16 mouse cellular contexts compared by ENCODE assay signal in the genomic region with DNA sequence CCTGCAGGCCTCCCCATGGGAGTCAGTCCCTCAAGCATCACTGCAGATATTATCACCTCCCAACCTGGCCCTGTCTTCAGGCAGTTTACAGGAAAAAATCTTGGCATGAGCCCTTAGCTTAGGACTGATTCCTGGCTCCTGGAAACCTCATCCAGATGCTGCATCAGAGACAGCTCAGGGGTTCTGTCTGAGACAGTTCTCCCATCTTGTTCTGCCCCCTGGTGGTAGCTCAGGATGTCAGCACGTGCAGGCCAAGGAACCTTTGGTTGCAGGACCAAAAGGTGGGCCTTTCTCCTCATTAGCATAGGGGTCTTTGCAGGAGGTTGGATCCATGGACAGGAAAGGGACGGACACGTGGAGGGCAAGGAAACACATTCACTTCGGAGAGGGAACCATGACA. TPM values are rescaled to one million over a fixed set of nuclear protein-coding genes. Genes with fewer than 3 reads are reported as not detected.
A peak's percentile ranks its signal among the peaks of the same experiment; 100 is the strongest.
DNase-seq lines count a peak whose midpoint lies in the region; ATAC-seq and TF ChIP-seq lines count a peak whose summit lies in the region.
"Not testable (repeated sequence)": the region's sequence is repeated elsewhere in the genome, so short reads cannot be mapped to it uniquely, and the experiment has no call there.
"Had no signal": no experiment of that assay in that cellular context is flagged by ENCODE, and none has a peak within 500 bp of the region (broad histone marks: within the 10 kb centered on the region; RNA-seq: fewer than 3 reads in every experiment).

No protein-coding gene starts in this region.

- H3K4me3 ChIP-seq in forebrain, embryonic 16.5 days (replicated peaks; ENCODE audit: low read length); hindbrain, embryonic 14.5 days (replicated peaks; ENCODE audit: low read length); lung, embryonic 14.5 days (ENCODE audit: low read depth, low read length); neural tube, embryonic 12.5 days: not testable (repeated sequence)

- H3K4me1 ChIP-seq in forebrain, embryonic 16.5 days (replicated peaks; ENCODE audit: control insufficient read depth, insufficient read depth, low read length); hindbrain, embryonic 14.5 days (replicated peaks; ENCODE audit: control insufficient read depth, insufficient read depth, low read length); lung, embryonic 14.5 days (ENCODE audit: insufficient read depth); neural tube, embryonic 12.5 days: not testable (repeated sequence)

- WGBS in forebrain, embryonic 16.5 days: 22% methylated on average over 4 of the region's 4 CpGs
- WGBS in hindbrain, embryonic 14.5 days: 14% methylated on average over 4 of the region's 4 CpGs
- WGBS in lung, embryonic 14.5 days: 27% methylated on average over 4 of the region's 4 CpGs
- 23% methylated on average over 4 of the region's 4 CpGs for WGBS in neural tube, embryonic 12.5 days

- not testable (repeated sequence) for H3K9ac ChIP-seq in forebrain, embryonic 16.5 days (replicated peaks; ENCODE audit: low read depth, low read length); hindbrain, embryonic 14.5 days; lung, embryonic 14.5 days; neural tube, embryonic 12.5 days

- peak; percentile 39 for DNase-seq in adrenal gland, postnatal 10 days
- DNase-seq in cerebellum, postnatal 36 days: peak; percentile 17 to 23
- DNase-seq in hindbrain, embryonic 14.5 days (ENCODE audit: low spot score): peak; percentile 50
- peak; percentile 18 for DNase-seq in layer of hippocampus, adult 11-12 months (ENCODE audit: low spot score)
- DNase-seq in lung, embryonic 14.5 days: peak; percentile 63
- peak; percentile 35 for DNase-seq in thymus, postnatal 4 days

- peak; percentile 60 for TF ChIP-seq CTCF in lung, embryonic 14.5 days (IDR thresholded peaks at IDR 0.05; ENCODE audit: low read depth)

- peak; percentile 61 for ATAC-seq in forebrain, embryonic 16.5 days
- peak; percentile 62; the same call in 1 of the 2 replicates for ATAC-seq in hindbrain, embryonic 14.5 days (ENCODE audit: low FRiP score)
- ATAC-seq in lung, embryonic 14.5 days (ENCODE audit: insufficient read depth): not testable (repeated sequence)
- peak; percentile 71; the same call in 1 of the 2 replicates for ATAC-seq in neural tube, embryonic 12.5 days (ENCODE audit: low FRiP score, low read depth)

- H3K36me3 ChIP-seq in forebrain, embryonic 16.5 days (ENCODE audit: control insufficient read depth, insufficient read depth); hindbrain, embryonic 14.5 days (replicated peaks; ENCODE audit: control insufficient read depth, insufficient read depth); lung, embryonic 14.5 days (ENCODE audit: insufficient read depth); neural tube, embryonic 12.5 days: not testable (repeated sequence)

- not testable (repeated sequence) for H3K27me3 ChIP-seq in forebrain, embryonic 16.5 days (replicated peaks; ENCODE audit: control insufficient read depth, insufficient read depth, low read length); hindbrain, embryonic 14.5 days (ENCODE audit: control insufficient read depth, insufficient read depth, low read length); lung, embryonic 14.5 days (ENCODE audit: insufficient read depth, low read length); neural tube, embryonic 12.5 days (replicated peaks)

- H3K27ac ChIP-seq in forebrain, embryonic 16.5 days (ENCODE audit: low read length); hindbrain, embryonic 14.5 days; lung, embryonic 14.5 days (ENCODE audit: low read depth); neural tube, embryonic 12.5 days: not testable (repeated sequence)

- H3K4me2 ChIP-seq in forebrain, embryonic 16.5 days (ENCODE audit: low read length); hindbrain, embryonic 14.5 days (replicated peaks); lung, embryonic 14.5 days; neural tube, embryonic 12.5 days (replicated peaks): not testable (repeated sequence)

- not testable (repeated sequence) for H3K9me3 ChIP-seq in forebrain, embryonic 16.5 days (ENCODE audit: control insufficient read depth, low read length); hindbrain, embryonic 14.5 days (ENCODE audit: control insufficient read depth, low read length); lung, embryonic 14.5 days (ENCODE audit: low read depth, low read length); neural tube, embryonic 12.5 days

RNA-seq across cellular contexts. Expression of a gene that starts 1.5 kb away (rescaled TPM):
- not detected for total RNA-seq in adrenal gland, postnatal 10 days (2021)
- polyA plus RNA-seq in forebrain, embryonic 16.5 days (2015; fragmentation: Nextera tagmentation; extraction: Ambion mirVana): not detected in 2 replicates
- not detected in 2 replicates for polyA plus RNA-seq in hindbrain, embryonic 14.5 days (2014; fragmentation: Nextera tagmentation; extraction: Ambion mirVana)
- not detected in 2 replicates for polyA plus RNA-seq in lung, embryonic 14.5 days (2014; fragmentation: Nextera tagmentation; extraction: Ambion mirVana)
- polyA plus RNA-seq in neural tube, embryonic 12.5 days (2016; fragmentation: Nextera tagmentation; extraction: Ambion mirVana): not detected in 2 replicates
- total RNA-seq: adrenal gland, adult 2 months; G1E had no signal
- polyA plus RNA-seq: adrenal gland, adult 2 months; embryonic facial prominence, embryonic 12.5 days; G1E; heart, embryonic 13.5 days; kidney, embryonic 14.5 days; limb, embryonic 12.5 days; macrophage; spleen, adult 2 months had no signal

RNA-seq across cellular contexts. Expression of a gene that starts 18.0 kb away (rescaled TPM):
- total RNA-seq in adrenal gland, postnatal 10 days (2021): not detected
- not detected in 2 replicates for polyA plus RNA-seq in forebrain, embryonic 16.5 days (2015; fragmentation: Nextera tagmentation; extraction: Ambion mirVana)
- not detected in 2 replicates for polyA plus RNA-seq in hindbrain, embryonic 14.5 days (2014; fragmentation: Nextera tagmentation; extraction: Ambion mirVana)
- not detected in 2 replicates for polyA plus RNA-seq in lung, embryonic 14.5 days (2014; fragmentation: Nextera tagmentation; extraction: Ambion mirVana)
- polyA plus RNA-seq in neural tube, embryonic 12.5 days (2016; fragmentation: Nextera tagmentation; extraction: Ambion mirVana): not detected in 2 replicates
- total RNA-seq: adrenal gland, adult 2 months; G1E had no signal
- polyA plus RNA-seq: adrenal gland, adult 2 months; embryonic facial prominence, embryonic 12.5 days; G1E; heart, embryonic 13.5 days; kidney, embryonic 14.5 days; limb, embryonic 12.5 days; macrophage; spleen, adult 2 months had no signal

RNA-seq across cellular contexts. Expression of a gene that starts 18.2 kb away (rescaled TPM):
- under 1 TPM in 1 of 2 experiments, not detected in 1; 0.30 TPM for total RNA-seq in adrenal gland, postnatal 10 days (2021)
- polyA plus RNA-seq in forebrain, embryonic 16.5 days (2015; fragmentation: Nextera tagmentation; extraction: Ambion mirVana): 1.8 TPM in 2 replicates
- polyA plus RNA-seq in hindbrain, embryonic 14.5 days (2014; fragmentation: Nextera tagmentation; extraction: Ambion mirVana): 1.4 and 2.4 TPM in 2 replicates
- polyA plus RNA-seq in lung, embryonic 14.5 days (2014; fragmentation: Nextera tagmentation; extraction: Ambion mirVana): 0.63 and 0.66 TPM in 2 replicates
- 0.64 and 0.96 TPM in 2 replicates for polyA plus RNA-seq in neural tube, embryonic 12.5 days (2016; fragmentation: Nextera tagmentation; extraction: Ambion mirVana)
- total RNA-seq: adrenal gland, adult 2 months; G1E had no signal
- polyA plus RNA-seq: G1E, macrophage had no signal

RNA-seq across cellular contexts. Expression of a gene that starts 58.9 kb away (rescaled TPM):
- not detected for total RNA-seq in adrenal gland, postnatal 10 days (2021)
- polyA plus RNA-seq in forebrain, embryonic 16.5 days (2015; fragmentation: Nextera tagmentation; extraction: Ambion mirVana): not detected in 2 replicates
- not detected in 2 replicates for polyA plus RNA-seq in hindbrain, embryonic 14.5 days (2014; fragmentation: Nextera tagmentation; extraction: Ambion mirVana)
- polyA plus RNA-seq in lung, embryonic 14.5 days (2014; fragmentation: Nextera tagmentation; extraction: Ambion mirVana): not detected in 2 replicates
- polyA plus RNA-seq in neural tube, embryonic 12.5 days (2016; fragmentation: Nextera tagmentation; extraction: Ambion mirVana): not detected in 2 replicates
- total RNA-seq: adrenal gland, adult 2 months; G1E had no signal
- polyA plus RNA-seq: adrenal gland, adult 2 months; embryonic facial prominence, embryonic 12.5 days; G1E; heart, embryonic 13.5 days; kidney, embryonic 14.5 days; limb, embryonic 12.5 days; macrophage; spleen, adult 2 months had no signal
